Mouse (Mus musculus): ENCODE data around the gene Cracr2a. TPM values are rescaled to one million over a fixed set of nuclear protein-coding genes. Genes with fewer than 3 reads are reported as not detected.

The Cracr2a gene
- polyA plus RNA-seq, 1 experiment = 4.0 TPM

- no peaks in the 10 kb centered on the region for H3K27me3 ChIP-seq (ENCODE audit: control insufficient read depth, insufficient read depth, low read length)
- 87% methylated on average over 7 of the region's 7 CpGs for WGBS
- no peak for DNase-seq (ENCODE audit: low read depth in 1 of 2, low spot score in 2 of 2)
- no peaks in the 10 kb centered on the region for H3K36me3 ChIP-seq (ENCODE audit: control insufficient read depth, insufficient read depth, low read length)
- peaks cover 7% of the 10 kb centered on the region; the same call in 1 of the 2 replicates for H3K4me1 ChIP-seq (ENCODE audit: control insufficient read depth, insufficient read depth, insufficient read length)
- no peak overlapping the region for H3K4me3 ChIP-seq (ENCODE audit: extremely low read depth, insufficient read depth, insufficient read length)
- TF ChIP-seq CTCF (IDR thresholded peaks at IDR 0.05; ENCODE audit: extremely low read depth, insufficient read depth, insufficient read length, insufficient replicate concordance) (no peak), POLR2A (IDR thresholded peaks at IDR 0.05; ENCODE audit: low read depth, low read length) (no peak)
- no peak overlapping the region for H3K27ac ChIP-seq (ENCODE audit: insufficient read depth, low read length)
These were observed 17.2 kb downstream of the Cracr2a start for GRCm38 (mm10) chr6:127578316-127578715.

GRCm38 (mm10) chr6:127578810-127579209, 17.7 kb downstream of the Cracr2a start:
- Histone ChIP-seq H3K4me3 (ENCODE audit: extremely low read depth, insufficient read depth, insufficient read length) (no peak overlapping the region), H3K27ac (ENCODE audit: insufficient read depth, low read length) (no peak overlapping the region), H3K27me3 (ENCODE audit: control insufficient read depth, insufficient read depth, low read length) (no peaks in the 10 kb centered on the region), H3K36me3 (ENCODE audit: control insufficient read depth, insufficient read depth, low read length) (no peaks in the 10 kb centered on the region), H3K4me1 (ENCODE audit: control insufficient read depth, insufficient read depth, insufficient read length) (peaks cover 7% of the 10 kb centered on the region; the same call in 1 of the 2 replicates)
- TF ChIP-seq POLR2A (IDR thresholded peaks at IDR 0.05; ENCODE audit: low read depth, low read length) (no peak), CTCF (IDR thresholded peaks at IDR 0.05; ENCODE audit: extremely low read depth, insufficient read depth, insufficient read length, insufficient replicate concordance) (no peak)
- DNase-seq (ENCODE audit: low read depth in 1 of 2, low spot score in 2 of 2) = no peak
- WGBS = 88% methylated on average over 5 of the region's 5 CpGs

GRCm38 (mm10) chr6:127581915-127582314, 20.8 kb downstream of the Cracr2a start:
- H3K4me1 ChIP-seq (ENCODE audit: control insufficient read depth, insufficient read depth, insufficient read length) = no peaks in the 10 kb centered on the region
- no peaks in the 10 kb centered on the region for H3K27me3 ChIP-seq (ENCODE audit: control insufficient read depth, insufficient read depth, low read length)
- DNase-seq (ENCODE audit: low read depth in 1 of 2, low spot score in 2 of 2) = peak in 1 of 2 experiments; percentile 36
- WGBS = 6% methylated on average over 12 of the region's 12 CpGs
- H3K36me3 ChIP-seq (ENCODE audit: control insufficient read depth, insufficient read depth, low read length) = no peaks in the 10 kb centered on the region
- peak overlapping the region; percentile 69 for H3K4me3 ChIP-seq (ENCODE audit: extremely low read depth, insufficient read depth, insufficient read length)
- peak overlapping the region; percentile 84 for H3K27ac ChIP-seq (ENCODE audit: insufficient read depth, low read length)
- TF ChIP-seq CTCF (IDR thresholded peaks at IDR 0.05; ENCODE audit: extremely low read depth, insufficient read depth, insufficient read length, insufficient replicate concordance) = no peak
- TF ChIP-seq POLR2A (IDR thresholded peaks at IDR 0.05; ENCODE audit: low read depth, low read length) = no peak

- Histone ChIP-seq H3K27ac (ENCODE audit: insufficient read depth, low read length) (peak overlapping the region; percentile 84), H3K4me1 (ENCODE audit: control insufficient read depth, insufficient read depth, insufficient read length) (no peaks in the 10 kb centered on the region)
These were observed 21.4 kb downstream of the Cracr2a start for GRCm38 (mm10) chr6:127582391-127583176.

GRCm38 (mm10) chr6:127591467-127591866, 30.3 kb downstream of the Cracr2a start:
- WGBS = 79% methylated on average over 3 of the region's 3 CpGs
- 0 out of 2 replicates have a peak, but pooled peaks cover 2% of the 10 kb centered on the region for H3K36me3 ChIP-seq (ENCODE audit: control insufficient read depth, insufficient read depth, low read length)
- no peak for DNase-seq (ENCODE audit: low read depth in 1 of 2, low spot score in 2 of 2)

More at GRCm38 (mm10) chr6:127582391-127583176, 21.4 kb downstream of the Cracr2a start:
- 1% methylated on average over 15 of the region's 15 CpGs for WGBS
- TF ChIP-seq CTCF (IDR thresholded peaks at IDR 0.05; ENCODE audit: extremely low read depth, insufficient read depth, insufficient read length, insufficient replicate concordance) = peak; percentile 52; the same call in 1 of the 2 replicates
- no peak for TF ChIP-seq POLR2A (IDR thresholded peaks at IDR 0.05; ENCODE audit: low read depth, low read length)
- H3K27me3 ChIP-seq (ENCODE audit: control insufficient read depth, insufficient read depth, low read length) = no peaks in the 10 kb centered on the region
- H3K4me3 ChIP-seq (ENCODE audit: extremely low read depth, insufficient read depth, insufficient read length) = peak overlapping the region; percentile 69
- peak; percentile 70 to 81 for DNase-seq (ENCODE audit: low read depth in 1 of 2, low spot score in 2 of 2)
- H3K36me3 ChIP-seq (ENCODE audit: control insufficient read depth, insufficient read depth, low read length) = no peaks in the 10 kb centered on the region

GRCm38 (mm10) chr6:127593487-127593886, 32.3 kb downstream of the Cracr2a start:
- Histone ChIP-seq H3K27me3 (ENCODE audit: control insufficient read depth, insufficient read depth, low read length) (no peaks in the 10 kb centered on the region), H3K27ac (ENCODE audit: insufficient read depth, low read length) (no peak overlapping the region), H3K4me1 (ENCODE audit: control insufficient read depth, insufficient read depth, insufficient read length) (no peaks in the 10 kb centered on the region), H3K4me3 (ENCODE audit: extremely low read depth, insufficient read depth, insufficient read length) (no peak overlapping the region), H3K36me3 (ENCODE audit: control insufficient read depth, insufficient read depth, low read length) (0 out of 2 replicates have a peak, but pooled peaks cover 2% of the 10 kb centered on the region)
- 32% methylated on average over 4 of the region's 4 CpGs for WGBS
- TF ChIP-seq CTCF (IDR thresholded peaks at IDR 0.05; ENCODE audit: extremely low read depth, insufficient read depth, insufficient read length, insufficient replicate concordance) (no peak), POLR2A (IDR thresholded peaks at IDR 0.05; ENCODE audit: low read depth, low read length) (no peak)
- DNase-seq (ENCODE audit: low read depth in 1 of 2, low spot score in 2 of 2) = no peak

More at GRCm38 (mm10) chr6:127591467-127591866, 30.3 kb downstream of the Cracr2a start:
- H3K27ac ChIP-seq (ENCODE audit: insufficient read depth, low read length) = no peak overlapping the region
- H3K4me3 ChIP-seq (ENCODE audit: extremely low read depth, insufficient read depth, insufficient read length) = no peak overlapping the region
- no peaks in the 10 kb centered on the region for H3K4me1 ChIP-seq (ENCODE audit: control insufficient read depth, insufficient read depth, insufficient read length)
- TF ChIP-seq POLR2A (IDR thresholded peaks at IDR 0.05; ENCODE audit: low read depth, low read length) (no peak), CTCF (IDR thresholded peaks at IDR 0.05; ENCODE audit: extremely low read depth, insufficient read depth, insufficient read length, insufficient replicate concordance) (no peak)
- no peaks in the 10 kb centered on the region for H3K27me3 ChIP-seq (ENCODE audit: control insufficient read depth, insufficient read depth, low read length)

- no peaks in the 10 kb centered on the region for H3K36me3 ChIP-seq (ENCODE audit: control insufficient read depth, insufficient read depth, low read length)
- H3K4me1 ChIP-seq (ENCODE audit: control insufficient read depth, insufficient read depth, insufficient read length) = no peaks in the 10 kb centered on the region
- no peak overlapping the region for H3K27ac ChIP-seq (ENCODE audit: insufficient read depth, low read length)
- no peak overlapping the region for H3K4me3 ChIP-seq (ENCODE audit: extremely low read depth, insufficient read depth, insufficient read length)
- H3K27me3 ChIP-seq (ENCODE audit: control insufficient read depth, insufficient read depth, low read length) = no peaks in the 10 kb centered on the region
- TF ChIP-seq CTCF (IDR thresholded peaks at IDR 0.05; ENCODE audit: extremely low read depth, insufficient read depth, insufficient read length, insufficient replicate concordance) (no peak), POLR2A (IDR thresholded peaks at IDR 0.05; ENCODE audit: low read depth, low read length) (no peak)
- 92% methylated on average over 6 of the region's 6 CpGs for WGBS
- DNase-seq (ENCODE audit: low read depth in 1 of 2, low spot score in 2 of 2) = no peak
These were observed 38.1 kb downstream of the Cracr2a start for GRCm38 (mm10) chr6:127599280-127599679.
